Mouse (Mus musculus) cortical plate, adult 2 months (tissue): ENCODE results near the gene Samd14.

ENCODE experiments used
- CTCF ChIP-seq: fragments of 200-500 bp; IDR thresholded peaks from 2 replicates; pipeline ENCODE4 v1.5.1; 2011; ENCODE audit warnings: mild to moderate bottlenecking, control low read depth, low read length; ENCODE audit not compliant: insufficient read depth; ENCODE audit errors: extremely low read depth
- POLR2A ChIP-seq: fragments of 200-500 bp; IDR thresholded peaks from 2 replicates; pipeline ENCODE4 v1.6.1; 2011; ENCODE audit warnings: mild to moderate bottlenecking, low read length, control low read depth; ENCODE audit not compliant: insufficient read depth; ENCODE audit errors: extremely low read depth

- no peak for TF ChIP-seq POLR2A
- TF ChIP-seq CTCF = no peak
Observed at GRCm38 (mm10) chr11:95072136-95072535, 62.5 kb downstream of the Samd14 start.
